In genomic region chr1:60599013-60599701, GRCm38 (mm10) we compare ENCODE assay signal across 12 mouse cellular contexts. TPM values are rescaled to one million over a fixed set of nuclear protein-coding genes. Genes with fewer than 3 reads are reported as not detected.
DNase-seq lines count a peak whose midpoint lies in the region; ATAC-seq and TF ChIP-seq lines count a peak whose summit lies in the region.
"Had no signal": no experiment of that assay in that cellular context is flagged by ENCODE, and none has a peak within 500 bp of the region (broad histone marks: within the 10 kb centered on the region; RNA-seq: fewer than 3 reads in every experiment).

No protein-coding gene starts in this region.

- H3K27me3 ChIP-seq in liver, postnatal 0 days (ENCODE audit: insufficient read depth, low read length) = no peaks in the 10 kb centered on the region
- no peaks in the 10 kb centered on the region for H3K27me3 ChIP-seq in forebrain, postnatal 0 days (ENCODE audit: insufficient read depth, low read length)
- H3K27me3 ChIP-seq in hindbrain, embryonic 14.5 days (ENCODE audit: control insufficient read depth, insufficient read depth, low read length) = no peaks in the 10 kb centered on the region
- H3K27me3 ChIP-seq: embryonic facial prominence, embryonic 12.5 days; kidney, embryonic 15.5 days; midbrain, embryonic 13.5 days had no signal

- intact Hi-C loops in left cerebral cortex, adult 2 months (cut with DNase I) = no loop called here

- peaks cover 8% of the 10 kb centered on the region; the same call in 1 of the 2 replicates for H3K4me1 ChIP-seq in liver, postnatal 0 days (ENCODE audit: insufficient read depth)
- no peaks in the 10 kb centered on the region for H3K4me1 ChIP-seq in forebrain, postnatal 0 days (ENCODE audit: insufficient read depth)
- no peaks in the 10 kb centered on the region for H3K4me1 ChIP-seq in hindbrain, embryonic 14.5 days (replicated peaks; ENCODE audit: control insufficient read depth, insufficient read depth, low read length)
- H3K4me1 ChIP-seq: embryonic facial prominence, embryonic 12.5 days; kidney, embryonic 15.5 days; midbrain, embryonic 13.5 days had no signal

- DNase-seq in ovary, adult 18-20 months (ENCODE audit: low spot score) = peak; percentile 4
- DNase-seq in ovary, postnatal 10 days (ENCODE audit: low spot score) = no peak
- peak; percentile 8 for DNase-seq in cerebellum, adult 9-11 months
- peak; percentile 64 for DNase-seq in liver, postnatal 0 days
- no peak for DNase-seq in forebrain, postnatal 0 days
- DNase-seq in hindbrain, embryonic 14.5 days (ENCODE audit: low spot score) = no peak
- no peak for DNase-seq in left cerebral cortex, adult 2 months (ENCODE audit: extremely low spot score in 1 of 2, low spot score in 2 of 2)
- DNase-seq: left cerebral cortex, postnatal 4 days; thymus, adult 18-20 months had no signal

- peak; percentile 89 for ATAC-seq in liver, postnatal 0 days
- no peak for ATAC-seq in forebrain, postnatal 0 days
- no peak for ATAC-seq in hindbrain, embryonic 14.5 days (ENCODE audit: low FRiP score)
- ATAC-seq: midbrain, embryonic 13.5 days had no signal

- peak overlapping the region; percentile 89 for H3K27ac ChIP-seq in liver, postnatal 0 days (ENCODE audit: low read depth)
- H3K27ac ChIP-seq in forebrain, postnatal 0 days (ENCODE audit: low read depth, low read length) = no peak overlapping the region
- no peak overlapping the region for H3K27ac ChIP-seq in hindbrain, embryonic 14.5 days
- no peak overlapping the region for H3K27ac ChIP-seq in left cerebral cortex, adult 2 months
- H3K27ac ChIP-seq: embryonic facial prominence, embryonic 12.5 days; kidney, embryonic 15.5 days; midbrain, embryonic 13.5 days had no signal

- H3K9me3 ChIP-seq in liver, postnatal 0 days (ENCODE audit: low read length) = no peaks in the 10 kb centered on the region
- H3K9me3 ChIP-seq in forebrain, postnatal 0 days (ENCODE audit: low read length) = no peaks in the 10 kb centered on the region
- no peaks in the 10 kb centered on the region for H3K9me3 ChIP-seq in hindbrain, embryonic 14.5 days (ENCODE audit: control insufficient read depth, low read length)
- H3K9me3 ChIP-seq: embryonic facial prominence, embryonic 12.5 days; kidney, embryonic 15.5 days; midbrain, embryonic 13.5 days had no signal

- H3K36me3 ChIP-seq in liver, postnatal 0 days (replicated peaks; ENCODE audit: insufficient read depth, low read length) = no peaks in the 10 kb centered on the region
- H3K36me3 ChIP-seq in forebrain, postnatal 0 days (ENCODE audit: insufficient read depth) = no peaks in the 10 kb centered on the region
- no peaks in the 10 kb centered on the region for H3K36me3 ChIP-seq in hindbrain, embryonic 14.5 days (replicated peaks; ENCODE audit: control insufficient read depth, insufficient read depth)
- H3K36me3 ChIP-seq: embryonic facial prominence, embryonic 12.5 days; kidney, embryonic 15.5 days; midbrain, embryonic 13.5 days had no signal

- peak; percentile 31; the same call in 1 of the 2 replicates for TF ChIP-seq EP300 in liver, postnatal 0 days (IDR thresholded peaks at IDR 0.05; ENCODE audit: low read depth)

- 22% methylated on average over 6 of the region's 6 CpGs for WGBS in liver, postnatal 0 days (ENCODE audit: insufficient replicate concordance)
- 90% methylated on average over 6 of the region's 6 CpGs for WGBS in forebrain, postnatal 0 days
- WGBS in hindbrain, embryonic 14.5 days = 89% methylated on average over 6 of the region's 6 CpGs

- no peak overlapping the region for H3K4me3 ChIP-seq in liver, postnatal 0 days (ENCODE audit: low read depth, low read length)
- no peak overlapping the region for H3K4me3 ChIP-seq in forebrain, postnatal 0 days (ENCODE audit: low read depth, low read length)
- H3K4me3 ChIP-seq in hindbrain, embryonic 14.5 days (replicated peaks; ENCODE audit: low read length) = no peak overlapping the region
- no peak overlapping the region for H3K4me3 ChIP-seq in left cerebral cortex, adult 2 months
- H3K4me3 ChIP-seq: embryonic facial prominence, embryonic 12.5 days; kidney, embryonic 15.5 days; midbrain, embryonic 13.5 days had no signal

- H3K9ac ChIP-seq in liver, postnatal 0 days (replicated peaks) = no peak overlapping the region
- H3K9ac ChIP-seq in forebrain, postnatal 0 days = no peak overlapping the region
- no peak overlapping the region for H3K9ac ChIP-seq in hindbrain, embryonic 14.5 days
- H3K9ac ChIP-seq: embryonic facial prominence, embryonic 12.5 days; kidney, embryonic 15.5 days; midbrain, embryonic 13.5 days had no signal

- H3K4me2 ChIP-seq in liver, postnatal 0 days (ENCODE audit: low read depth, low read length) = no peak overlapping the region
- H3K4me2 ChIP-seq in forebrain, postnatal 0 days (ENCODE audit: low read depth) = no peak overlapping the region
- H3K4me2 ChIP-seq in hindbrain, embryonic 14.5 days (replicated peaks) = no peak overlapping the region
- H3K4me2 ChIP-seq: embryonic facial prominence, embryonic 12.5 days; kidney, embryonic 15.5 days; midbrain, embryonic 13.5 days had no signal

- no peak for TF ChIP-seq CTCF in liver, postnatal 0 days (IDR thresholded peaks at IDR 0.05; ENCODE audit: low read depth)
- no peak for TF ChIP-seq CTCF in forebrain, postnatal 0 days (IDR thresholded peaks at IDR 0.05; ENCODE audit: low read depth)
- no peak for TF ChIP-seq CTCF in left cerebral cortex, adult 2 months (IDR thresholded peaks at IDR 0.05)

RNA-seq across cellular contexts. Expression of gene Raph1, which starts 32.3 kb away (rescaled TPM):
- polyA plus RNA-seq in liver, postnatal 0 days (2015; fragmentation: Nextera tagmentation; extraction: Ambion mirVana) = 14.6 and 16.9 TPM in 2 replicates
- 24.7 and 32.5 TPM in 2 replicates for total RNA-seq in forebrain, postnatal 0 days (2014; rRNA removed)
- 8.8 and 12.4 TPM in 2 replicates for polyA plus RNA-seq in forebrain, postnatal 0 days (2015; fragmentation: Nextera tagmentation; extraction: Ambion mirVana)
- polyA plus RNA-seq in hindbrain, embryonic 14.5 days (2014; fragmentation: Nextera tagmentation; extraction: Ambion mirVana) = 34.9 and 36.7 TPM in 2 replicates
- total RNA-seq in left cerebral cortex, adult 2 months (2021) = 10 to 100 TPM; 84.4 to 88.8 TPM

Comparison
In these comparisons a context has a peak if more than half of its experiments do, and no peak if none do; other contexts are left out.
1. DNase-seq: peak in ovary, adult 18-20 months (single experiment), cerebellum, adult 9-11 months (single experiment) and liver, postnatal 0 days (single experiment); none in ovary, postnatal 10 days (single experiment), forebrain, postnatal 0 days (single experiment), hindbrain, embryonic 14.5 days (single experiment) and left cerebral cortex, adult 2 months (0 of 2).